In the genomic region with DNA sequence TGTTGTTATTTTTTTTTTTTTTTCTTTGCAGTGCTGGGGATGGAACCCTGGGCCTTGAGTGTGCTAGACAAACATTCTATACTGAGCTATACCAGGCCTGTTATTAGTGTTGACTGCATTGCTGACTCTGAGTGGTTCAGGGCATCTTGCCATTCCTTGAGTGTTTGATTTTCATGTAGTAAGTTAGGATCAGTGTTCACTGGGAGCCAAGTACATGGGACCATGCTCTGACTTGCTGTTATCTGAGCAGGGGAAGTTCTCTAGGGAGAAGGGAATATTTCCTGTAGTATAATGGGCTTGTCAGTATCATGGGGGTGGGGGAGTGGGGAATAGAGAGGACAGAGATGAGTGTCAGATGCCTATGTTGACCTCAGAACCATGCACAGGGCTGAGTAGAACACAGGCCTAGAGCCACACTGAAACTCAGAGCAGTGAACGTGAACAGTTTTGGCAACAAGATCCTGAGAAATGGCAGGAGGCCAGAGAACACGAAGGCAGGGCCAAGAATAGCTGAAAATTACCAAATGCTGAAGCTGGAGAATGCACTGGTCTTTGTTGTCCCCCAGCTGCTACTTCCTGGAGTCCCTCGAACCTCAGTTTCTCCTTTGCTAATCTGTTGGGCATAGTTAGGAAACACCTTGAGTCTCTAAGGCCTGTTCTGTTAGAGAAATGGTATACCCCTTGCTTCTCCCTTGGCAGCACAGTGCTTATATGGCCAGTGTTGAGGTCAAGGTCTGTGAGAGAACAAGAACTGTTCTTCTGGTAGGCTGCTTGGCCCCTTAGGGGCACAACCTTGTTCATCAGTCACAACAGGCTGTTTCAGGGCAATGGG, we compare ENCODE assay signal across 9 mouse cellular contexts. TPM values are rescaled to one million over a fixed set of nuclear protein-coding genes. Genes with fewer than 3 reads are reported as not detected.
DNase-seq lines count a peak whose midpoint lies in the region; ATAC-seq and TF ChIP-seq lines count a peak whose summit lies in the region.
"Had no signal": no experiment of that assay in that cellular context is flagged by ENCODE, and none has a peak within 500 bp of the region (broad histone marks: within the 10 kb centered on the region; RNA-seq: fewer than 3 reads in every experiment).

No protein-coding gene starts in this region.

- no peak overlapping the region for H3K4me2 ChIP-seq in neural tube, embryonic 13.5 days
- H3K4me2 ChIP-seq in kidney, postnatal 0 days (ENCODE audit: low read length): no peak overlapping the region
- no peak overlapping the region for H3K4me2 ChIP-seq in liver, embryonic 13.5 days
- H3K4me2 ChIP-seq: midbrain, embryonic 12.5 days had no signal

- no peaks in the 10 kb centered on the region for H3K27me3 ChIP-seq in neural tube, embryonic 13.5 days
- no peaks in the 10 kb centered on the region for H3K27me3 ChIP-seq in kidney, postnatal 0 days (ENCODE audit: insufficient read depth, low read length)
- H3K27me3 ChIP-seq in liver, embryonic 13.5 days: no peaks in the 10 kb centered on the region
- H3K27me3 ChIP-seq: midbrain, embryonic 12.5 days had no signal

- WGBS in neural tube, embryonic 13.5 days: 49% methylated on average over 3 of the region's 3 CpGs
- 38% methylated on average over 3 of the region's 3 CpGs for WGBS in kidney, postnatal 0 days
- WGBS in liver, embryonic 13.5 days (ENCODE audit: insufficient replicate concordance): 55% methylated on average over 3 of the region's 3 CpGs

- peaks cover 14% of the 10 kb centered on the region for H3K36me3 ChIP-seq in neural tube, embryonic 13.5 days
- no peaks in the 10 kb centered on the region for H3K36me3 ChIP-seq in kidney, postnatal 0 days (ENCODE audit: insufficient read depth, low read length)
- peaks cover 18% of the 10 kb centered on the region for H3K36me3 ChIP-seq in liver, embryonic 13.5 days
- H3K36me3 ChIP-seq: midbrain, embryonic 12.5 days had no signal

- no peak for TF ChIP-seq CTCF in kidney, postnatal 0 days (IDR thresholded peaks at IDR 0.05; ENCODE audit: low read depth)

- peak overlapping the region; percentile 39; the same call in 1 of the 2 replicates for H3K27ac ChIP-seq in neural tube, embryonic 13.5 days (replicated peaks)
- peak overlapping the region; percentile 78 for H3K27ac ChIP-seq in kidney, postnatal 0 days
- peak overlapping the region; percentile 10; the same call in 1 of the 2 replicates for H3K27ac ChIP-seq in liver, embryonic 13.5 days
- H3K27ac ChIP-seq: midbrain, embryonic 12.5 days had no signal

- DNase-seq in neural tube, embryonic 10.5 days (ENCODE audit: extremely low spot score, low spot score): no peak
- peak; percentile 91 to 92 for DNase-seq in cerebellum, postnatal 25 days
- DNase-seq in heart, adult 18-20 months: peak; percentile 93 to 96
- peak; percentile 83 for DNase-seq in kidney, postnatal 0 days (ENCODE audit: low spot score)
- DNase-seq in liver, embryonic 13.5 days: no peak
- DNase-seq in right cerebral cortex, postnatal 4 days: peak; percentile 57
- DNase-seq in B cell, adult 2 months: no peak

- H3K4me1 ChIP-seq in neural tube, embryonic 13.5 days (replicated peaks): peaks cover 33% of the 10 kb centered on the region
- H3K4me1 ChIP-seq in kidney, postnatal 0 days (replicated peaks; ENCODE audit: insufficient read depth, low read length): peaks cover 13% of the 10 kb centered on the region; the same call in 1 of the 2 replicates
- peaks cover 61% of the 10 kb centered on the region for H3K4me1 ChIP-seq in liver, embryonic 13.5 days (replicated peaks)

- H3K4me3 ChIP-seq in neural tube, embryonic 13.5 days: no peak overlapping the region
- no peak overlapping the region for H3K4me3 ChIP-seq in kidney, postnatal 0 days (replicated peaks; ENCODE audit: low read depth, low read length)
- H3K4me3 ChIP-seq in liver, embryonic 13.5 days (replicated peaks): no peak overlapping the region
- H3K4me3 ChIP-seq: midbrain, embryonic 12.5 days had no signal

- no peaks in the 10 kb centered on the region for H3K9me3 ChIP-seq in neural tube, embryonic 13.5 days
- H3K9me3 ChIP-seq in kidney, postnatal 0 days (replicated peaks; ENCODE audit: low read length): no peaks in the 10 kb centered on the region
- no peaks in the 10 kb centered on the region for H3K9me3 ChIP-seq in liver, embryonic 13.5 days (replicated peaks)
- H3K9me3 ChIP-seq: midbrain, embryonic 12.5 days had no signal

- H3K9ac ChIP-seq in neural tube, embryonic 13.5 days: no peak overlapping the region
- no peak overlapping the region for H3K9ac ChIP-seq in kidney, postnatal 0 days (ENCODE audit: low read depth, low read length)
- H3K9ac ChIP-seq in liver, embryonic 13.5 days: no peak overlapping the region
- H3K9ac ChIP-seq: midbrain, embryonic 12.5 days had no signal

- peak; percentile 43; the same call in 1 of the 2 replicates for ATAC-seq in neural tube, embryonic 13.5 days (ENCODE audit: low read depth)
- ATAC-seq in kidney, postnatal 0 days (replicated peaks; ENCODE audit: low FRiP score, low read depth): peak; percentile 52; the same call in 1 of the 2 replicates
- peak; percentile 29; the same call in 1 of the 2 replicates for ATAC-seq in liver, embryonic 13.5 days (ENCODE audit: low read depth)

RNA-seq across cellular contexts. Expression of a gene that starts 26.6 kb away (rescaled TPM):
- polyA plus RNA-seq in neural tube, embryonic 13.5 days (2015; fragmentation: Nextera tagmentation; extraction: Ambion mirVana): 38.2 and 41.8 TPM in 2 replicates
- 10 to 100 TPM; 35.1 to 46.8 TPM for total RNA-seq in heart, adult 18-20 months (2021)
- polyA plus RNA-seq in kidney, postnatal 0 days (2015; fragmentation: Nextera tagmentation; extraction: Ambion mirVana): 19.3 and 19.8 TPM in 2 replicates
- 10.9 and 15.1 TPM in 2 replicates for polyA plus RNA-seq in liver, embryonic 13.5 days (2015; fragmentation: Nextera tagmentation; extraction: Ambion mirVana)

Comparison
In these comparisons a context has a peak if more than half of its experiments do, and no peak if none do; other contexts are left out.
1. H3K27ac ChIP-seq: peak in every context shown above with its lines; median percentile 78 in kidney, postnatal 0 days; 39 in neural tube, embryonic 13.5 days; 10 in liver, embryonic 13.5 days.
2. DNase-seq: peak in cerebellum, postnatal 25 days (2 of 2), heart, adult 18-20 months (2 of 2), kidney, postnatal 0 days (single experiment) and right cerebral cortex, postnatal 4 days (single experiment); none in neural tube, embryonic 10.5 days (single experiment), liver, embryonic 13.5 days (single experiment) and B cell, adult 2 months (0 of 2).
3. Peak in every context shown above with its lines, with median percentiles within 50 percentile points of each other: ATAC-seq.